Mouse (Mus musculus): ENCODE data around the gene Bcl11b.

DNA sequence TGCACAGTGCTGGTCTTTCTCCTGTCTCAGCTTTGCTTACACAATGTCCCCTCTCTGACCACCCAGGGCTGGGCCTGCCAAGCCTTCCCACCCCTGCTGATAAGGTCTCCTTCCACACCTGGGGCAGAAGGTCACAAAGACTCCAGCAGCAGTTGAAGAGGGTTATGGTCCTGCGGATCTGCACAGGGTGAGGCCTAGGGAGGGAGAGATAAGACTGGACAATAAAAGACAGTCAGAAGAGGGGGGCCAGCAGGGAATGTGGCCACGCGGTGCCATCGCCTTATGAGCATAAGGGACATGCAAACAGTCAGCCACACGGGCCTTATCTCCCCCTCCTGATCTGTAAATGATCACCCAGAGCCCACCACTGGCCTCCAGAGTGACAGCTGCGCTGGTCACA is 34.0 kb upstream of the Bcl11b start:
- TF ChIP-seq CTCF (IDR thresholded peaks at IDR 0.05; ENCODE audit: extremely low read depth, insufficient read depth, insufficient read length, insufficient replicate concordance) (no peak), POLR2A (IDR thresholded peaks at IDR 0.05; ENCODE audit: low read depth, low read length) (no peak)

Measured in spleen, adult 2 months (tissue).